Mouse (Mus musculus): ENCODE data around the gene Panx1. TPM values are rescaled to one million over a fixed set of nuclear protein-coding genes. Genes with fewer than 3 reads are reported as not detected.

Panx1 gene
- total RNA-seq, 2 experiments from 2014 or later: 26.2 to 33.3 TPM

DNA sequence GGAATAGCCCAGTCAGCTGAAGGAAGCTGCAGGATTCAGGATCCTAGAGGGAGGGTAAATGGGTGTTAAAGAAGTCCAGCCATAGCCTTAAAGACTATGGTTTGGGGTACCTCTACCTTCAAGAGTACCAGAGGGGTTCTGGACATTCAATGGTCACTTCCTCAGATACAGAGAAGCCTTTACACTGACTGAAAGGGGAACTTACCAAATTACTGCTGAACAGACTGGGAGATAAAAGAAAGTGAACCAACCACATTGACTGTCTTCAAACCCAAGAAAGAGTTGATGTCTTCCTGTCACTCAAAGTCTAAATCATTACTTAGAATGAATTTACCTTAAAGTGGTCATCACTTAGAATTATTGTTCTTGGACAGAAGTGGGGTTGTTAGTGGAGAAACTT, 62.6 kb downstream of the Panx1 start:
- Histone ChIP-seq H3K4me3 (no peak overlapping the region), H3K27ac (no peak overlapping the region)
- no peak for DNase-seq (ENCODE audit: low spot score in 2 of 2)
- no peak for TF ChIP-seq CTCF (conservative IDR thresholded peaks at IDR 0.05)

DNA sequence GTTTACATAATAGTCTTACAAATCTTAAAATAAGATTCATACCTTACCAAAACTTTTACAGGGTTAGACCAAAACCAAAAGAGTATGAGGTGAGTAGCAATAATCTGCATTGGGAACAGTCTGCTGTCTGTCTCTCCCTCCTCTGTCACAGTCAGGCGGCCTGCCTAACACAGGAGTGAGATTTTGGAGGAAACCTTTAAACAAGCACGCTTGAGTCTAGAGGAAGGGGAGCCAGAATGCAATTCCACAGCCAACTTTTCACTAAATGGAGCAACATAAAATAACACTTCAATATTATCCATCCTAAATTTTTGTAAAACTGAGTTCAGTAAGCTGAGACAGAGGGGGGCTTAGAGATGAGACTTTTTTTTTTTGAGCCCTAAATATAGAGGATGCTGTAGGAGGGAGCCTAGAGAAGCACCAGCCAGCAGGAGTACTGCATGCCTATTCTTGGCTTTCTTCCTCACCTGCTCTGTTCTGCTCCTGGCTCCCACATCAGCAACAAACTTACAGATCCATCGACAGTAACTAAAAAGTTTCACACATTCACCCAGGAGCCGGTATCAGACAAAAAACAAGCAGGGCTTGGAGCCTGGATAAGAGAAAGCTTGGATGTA, 63.6 kb downstream of the Panx1 start:
- H3K4me3 ChIP-seq: no peak overlapping the region
- no peak for TF ChIP-seq CTCF (conservative IDR thresholded peaks at IDR 0.05)
- no peak for DNase-seq (ENCODE audit: low spot score in 2 of 2)
- H3K27ac ChIP-seq: no peak overlapping the region

DNA sequence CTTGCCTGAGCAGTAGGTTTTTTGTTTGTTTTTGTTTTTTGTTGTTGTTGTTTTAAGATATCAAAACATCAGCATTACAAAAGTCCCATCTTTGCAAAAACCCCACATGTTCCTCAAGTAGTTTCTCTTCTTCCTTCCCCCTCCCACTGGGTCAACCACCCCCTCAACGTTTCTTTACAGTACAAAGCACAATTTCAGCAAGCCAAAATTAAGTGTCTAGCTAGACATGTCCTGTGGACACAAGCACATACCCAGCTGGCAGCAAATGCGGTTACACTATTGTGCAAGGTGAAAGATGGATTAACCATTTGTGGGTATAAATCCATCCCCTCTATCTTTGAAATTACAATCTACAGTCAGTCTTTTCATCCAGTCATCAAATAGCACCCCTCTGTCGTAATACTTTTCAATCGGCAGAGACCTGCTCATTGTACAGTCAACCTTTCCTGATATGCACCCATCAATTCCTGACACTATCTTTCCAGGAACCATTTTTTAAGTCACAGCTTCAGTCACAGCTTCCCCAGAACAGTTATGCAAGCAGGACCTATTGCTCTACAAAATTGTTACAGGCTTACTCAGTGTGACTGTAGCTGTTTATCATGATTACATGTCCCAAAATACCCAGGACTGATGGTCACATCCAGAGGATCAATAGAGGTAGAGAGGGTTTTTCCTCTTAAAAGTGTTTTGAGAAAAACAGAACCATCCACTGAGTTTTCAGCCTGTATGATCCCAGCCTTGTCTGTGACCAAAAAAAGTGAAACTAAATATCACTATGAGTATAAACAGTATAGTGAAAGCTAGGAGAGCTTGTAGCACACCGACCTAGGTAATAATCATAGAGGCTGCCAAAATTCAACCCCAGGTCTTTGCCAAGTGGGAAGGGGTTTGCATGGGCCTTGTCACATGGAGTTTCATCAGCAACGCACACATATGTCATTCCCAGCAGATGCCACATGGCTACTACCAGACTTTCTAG, 70.7 kb downstream of the Panx1 start:
- Histone ChIP-seq H3K27ac (no peak overlapping the region), H3K4me3 (no peak overlapping the region)
- no peak for TF ChIP-seq CTCF (conservative IDR thresholded peaks at IDR 0.05)
- DNase-seq (ENCODE audit: low spot score in 2 of 2): no peak

DNA sequence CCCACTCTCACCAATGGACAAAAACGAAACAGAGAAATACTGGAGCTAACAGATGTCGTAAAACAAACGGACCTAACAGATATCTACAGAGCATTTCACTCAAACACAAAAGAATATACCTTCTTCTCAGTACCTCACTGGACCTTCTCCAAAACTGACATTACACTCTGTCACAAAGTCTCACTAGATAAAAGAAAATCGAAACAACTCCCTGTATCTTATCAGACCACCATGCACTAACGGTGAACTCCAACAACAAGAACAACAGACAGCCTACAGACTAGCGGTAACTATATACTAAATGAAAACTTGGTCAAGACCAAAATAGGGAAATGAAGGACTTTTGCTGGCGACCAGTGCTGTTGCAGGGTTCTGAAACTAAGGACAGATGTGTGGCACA, 71.5 kb downstream of the Panx1 start:
- no peak for TF ChIP-seq CTCF (conservative IDR thresholded peaks at IDR 0.05)
- Histone ChIP-seq H3K4me3 (no peak overlapping the region), H3K27ac (no peak overlapping the region)
- DNase-seq (ENCODE audit: low spot score in 2 of 2): no peak

DNA sequence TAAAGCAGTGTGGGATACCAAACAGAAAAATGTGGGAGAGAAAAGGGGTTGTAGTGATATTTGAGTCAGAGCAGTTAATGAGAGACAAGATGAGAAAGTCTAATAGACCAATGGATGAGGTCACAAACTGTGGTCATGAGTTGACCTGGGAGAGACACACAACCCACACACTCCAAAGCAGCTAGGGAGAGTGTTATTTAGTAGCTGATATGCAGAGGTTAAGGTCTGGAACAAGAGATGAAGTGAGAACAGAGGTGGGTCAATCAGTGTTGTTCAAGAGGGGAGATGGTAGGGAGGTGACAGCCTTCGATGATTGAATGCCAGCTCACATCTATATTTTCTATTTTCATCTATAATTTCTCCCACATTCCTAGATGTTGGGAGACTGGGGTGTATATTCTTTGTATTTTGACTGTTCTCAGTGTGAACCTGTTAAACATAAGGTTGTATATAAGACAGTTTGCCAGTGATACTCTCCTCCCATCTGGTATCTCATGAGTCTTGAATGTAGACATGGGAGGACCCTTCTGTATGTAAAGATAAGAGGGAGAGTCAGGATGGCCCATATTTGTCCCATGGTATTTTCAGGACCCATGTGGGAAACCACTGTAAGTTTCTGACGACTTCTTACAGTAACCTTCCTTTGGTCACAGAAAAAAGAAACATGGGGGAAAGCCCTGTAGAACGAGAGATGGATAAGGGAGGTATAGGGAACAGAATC, 74.3 kb downstream of the Panx1 start:
- H3K4me3 ChIP-seq: no peak overlapping the region
- DNase-seq (ENCODE audit: low spot score in 2 of 2): no peak
- no peak for TF ChIP-seq CTCF (conservative IDR thresholded peaks at IDR 0.05)
- no peak overlapping the region for H3K27ac ChIP-seq

DNA sequence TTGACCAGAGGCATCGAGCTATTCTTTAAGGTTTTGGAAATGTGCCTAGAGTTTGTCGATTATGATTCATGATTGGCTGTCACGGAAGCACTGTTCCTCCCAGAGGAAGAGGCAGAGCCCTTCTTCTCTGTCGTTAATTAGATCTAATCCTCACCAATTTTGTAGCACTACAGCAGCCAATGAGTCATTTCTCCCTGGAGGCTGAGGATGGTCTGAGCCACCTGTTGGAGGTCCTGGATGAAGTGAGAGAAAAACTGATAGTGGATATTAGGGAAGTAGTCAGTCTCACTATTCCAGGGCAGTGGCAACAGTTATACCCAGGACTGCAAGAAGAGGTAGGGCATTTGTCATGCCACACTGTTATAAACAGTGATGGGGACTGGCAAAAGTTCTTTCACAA, 75.1 kb downstream of the Panx1 start:
- no peak overlapping the region for H3K4me3 ChIP-seq
- no peak for DNase-seq (ENCODE audit: low spot score in 2 of 2)
- TF ChIP-seq CTCF (conservative IDR thresholded peaks at IDR 0.05): no peak
- no peak overlapping the region for H3K27ac ChIP-seq

DNA sequence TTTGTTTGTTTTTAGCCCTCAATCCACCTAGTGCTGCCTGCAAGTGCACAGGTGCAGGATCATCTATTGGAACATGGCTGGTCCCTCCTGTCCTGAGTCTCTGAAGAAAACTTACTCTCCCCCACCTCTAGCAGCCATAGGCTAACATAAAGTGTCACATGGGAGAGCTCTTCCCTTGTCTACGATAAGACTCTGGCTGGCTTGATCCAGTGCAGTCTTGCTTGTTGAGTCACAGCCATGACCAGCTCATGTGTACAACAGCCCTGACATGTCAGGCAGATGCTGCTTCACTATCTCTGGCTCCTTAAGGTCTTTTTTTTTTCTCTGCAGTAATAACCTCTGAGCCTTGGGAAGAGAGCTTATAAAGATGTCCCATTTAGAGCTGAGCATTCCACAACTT, 77.7 kb downstream of the Panx1 start:
- no peak for TF ChIP-seq CTCF (conservative IDR thresholded peaks at IDR 0.05)
- no peak for DNase-seq (ENCODE audit: low spot score in 2 of 2)
- no peak overlapping the region for H3K4me3 ChIP-seq
- no peak overlapping the region for H3K27ac ChIP-seq

DNA sequence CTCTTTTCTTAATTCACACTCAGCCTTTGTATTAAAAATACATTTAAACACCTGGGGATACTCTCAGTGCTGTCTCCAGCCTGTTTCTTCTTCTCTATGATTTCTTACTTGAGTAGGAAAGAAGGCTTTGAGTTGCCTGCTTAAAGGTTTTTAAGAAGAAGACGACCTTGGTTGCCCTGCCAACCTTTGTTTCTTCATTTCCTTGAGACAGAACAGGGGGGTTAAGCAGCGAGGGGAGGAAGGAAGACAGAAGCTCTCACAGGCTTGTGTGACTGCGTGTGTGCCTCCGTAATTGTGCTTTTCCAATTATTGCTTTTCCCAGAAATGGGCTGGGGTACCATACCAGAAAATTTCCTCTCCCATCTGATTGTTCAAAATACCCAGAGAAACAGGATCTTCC, 78.5 kb downstream of the Panx1 start:
- no peak for TF ChIP-seq CTCF (conservative IDR thresholded peaks at IDR 0.05)
- DNase-seq (ENCODE audit: low spot score in 2 of 2): no peak
- no peak overlapping the region for H3K4me3 ChIP-seq
- H3K27ac ChIP-seq: no peak overlapping the region

DNA sequence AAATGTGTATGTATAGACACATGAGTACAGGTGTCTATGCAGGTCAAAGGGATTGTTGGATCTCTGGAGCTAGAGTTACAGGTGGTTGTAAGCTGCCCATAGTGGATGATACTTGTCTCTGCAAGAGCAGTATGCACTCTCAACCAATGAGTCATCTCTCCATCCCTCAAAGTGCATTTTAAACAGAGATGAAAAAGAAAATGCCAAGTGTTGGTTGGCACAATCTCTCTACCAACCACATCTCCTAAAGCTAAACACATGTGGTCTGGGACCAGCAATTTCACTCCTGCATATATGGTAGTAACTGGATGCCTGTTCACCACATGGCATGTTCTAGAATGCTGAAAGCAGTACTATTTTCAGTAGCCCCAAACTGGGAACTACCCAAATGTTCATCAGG, 79.9 kb downstream of the Panx1 start:
- H3K27ac ChIP-seq: no peak overlapping the region
- H3K4me3 ChIP-seq: no peak overlapping the region
- DNase-seq (ENCODE audit: low spot score in 2 of 2): no peak
- TF ChIP-seq CTCF (conservative IDR thresholded peaks at IDR 0.05): no peak

DNA sequence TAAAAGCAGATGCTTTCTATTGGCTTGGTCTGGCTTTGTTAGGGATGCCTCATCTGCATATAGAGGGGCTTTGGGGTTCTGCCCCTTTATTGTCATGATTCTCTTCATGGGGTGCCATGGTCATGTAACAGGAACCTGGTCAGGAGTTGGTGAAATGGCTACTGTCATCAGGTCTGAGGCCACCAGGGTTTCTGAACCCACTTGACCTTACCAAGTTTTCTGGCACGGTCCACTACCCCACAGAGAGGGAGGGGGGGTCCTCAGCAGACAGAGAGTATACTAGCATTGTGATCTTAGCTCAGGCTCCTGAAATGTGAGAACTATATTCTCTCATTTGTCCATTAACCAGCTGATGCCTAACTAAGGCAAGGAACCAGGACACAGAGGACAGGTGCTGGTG, 82.5 kb downstream of the Panx1 start:
- TF ChIP-seq CTCF (conservative IDR thresholded peaks at IDR 0.05): no peak
- no peak for DNase-seq (ENCODE audit: low spot score in 2 of 2)
- Histone ChIP-seq H3K27ac (no peak overlapping the region), H3K4me3 (no peak overlapping the region)

DNA sequence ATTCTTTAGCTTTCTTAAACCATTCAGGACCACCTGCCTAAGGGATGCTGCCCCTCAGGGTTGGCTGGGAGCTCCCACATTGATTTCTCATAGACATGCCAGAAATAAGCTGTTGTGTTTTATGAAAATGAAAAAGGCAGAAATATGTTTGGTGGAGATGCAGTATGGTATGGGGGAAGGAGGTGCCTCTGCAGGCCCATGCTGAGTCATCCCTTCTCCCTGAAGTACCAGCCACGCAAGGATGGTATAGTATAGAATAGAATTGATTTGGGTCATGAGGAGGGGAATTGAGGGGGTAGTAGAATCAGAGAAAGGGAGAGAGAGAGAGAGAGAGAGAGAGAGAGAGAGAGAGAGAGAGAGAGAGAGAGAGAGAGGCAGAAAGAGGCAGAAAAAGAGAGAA, 90.6 kb downstream of the Panx1 start:
- TF ChIP-seq CTCF (conservative IDR thresholded peaks at IDR 0.05): no peak
- H3K27ac ChIP-seq: no peak overlapping the region
- H3K4me3 ChIP-seq: no peak overlapping the region
- DNase-seq (ENCODE audit: low spot score in 2 of 2): no peak

Other genes with a start within 250 kb of the Panx1 start
- gene Gpr83, start 185.3 kb downstream of the Panx1 start, total RNA-seq (2021): 10 to 100 TPM; 12.7 to 12.9 TPM
- not detected for gene Izumo1r, start 141.5 kb downstream of the Panx1 start, total RNA-seq (2021)
- not detected for gene Hephl1, start 66.6 kb upstream of the Panx1 start, total RNA-seq (2021)
- 1 to 10 TPM; 5.3 to 6.8 TPM for gene Vstm5, start 193.6 kb upstream of the Panx1 start, total RNA-seq (2021)
- 10 to 100 TPM; 36.2 to 41.9 TPM for gene Med17, start 234.5 kb upstream of the Panx1 start, total RNA-seq (2021)

All from layer of hippocampus, adult 2 months (tissue).